Mouse (Mus musculus) forebrain, embryonic 10.5 days (tissue): ENCODE results near the gene Morn1. TPM values are rescaled to one million over a fixed set of nuclear protein-coding genes. Genes with fewer than 3 reads are reported as not detected.

Source experiments
- DNase-seq: peaks from one replicate; pipeline ENCODE4 v3.0.0-alpha.2; 2017; ENCODE audit warnings: low spot score; ENCODE audit errors: extremely low spot score
- H3K27ac ChIP-seq: fragments of 300-500 bp; sonication (generic); 2 replicates; pipeline ENCODE4 v1.5.1; 2016; ENCODE audit warnings: mild to moderate bottlenecking
- H3K27me3 ChIP-seq: fragments of 300-500 bp; sonication (generic); 2 replicates; pipeline ENCODE4 v1.6.1; 2016; ENCODE audit warnings: mild to moderate bottlenecking; ENCODE audit not compliant: poor library complexity, severe bottlenecking
- H3K36me3 ChIP-seq: fragments of 300-500 bp; sonication (generic); replicated peaks from 2 replicates; pipeline ENCODE4 v1.6.1; 2016; ENCODE audit warnings: mild to moderate bottlenecking, moderate library complexity
- H3K4me1 ChIP-seq: fragments of 300-500 bp; sonication (generic); 2 replicates; pipeline ENCODE4 v1.6.1; 2016
- H3K4me3 ChIP-seq: fragments of 300-500 bp; sonication (generic); 2 replicates; pipeline ENCODE4 v1.5.1; 2016; ENCODE audit warnings: mild to moderate bottlenecking, moderate library complexity
- H3K9me3 ChIP-seq: fragments of 300-500 bp; sonication (generic); 2 replicates; pipeline ENCODE4 v1.6.1; 2016; ENCODE audit warnings: mild to moderate bottlenecking, moderate library complexity
- WGBS: fragments of 180-500 bp; shearing (Covaris S2); methylation state at CpG from one replicate; pipeline ENCODE4 v1.1.7; 2016; 5-methylcytosine and 5-hydroxymethylcytosine counted together
- polyA plus RNA-seq: library from polyadenylated mRNA; unstranded; fragments of >200 nt; fragmentation: Nextera tagmentation; extraction: Ambion mirVana; gene quantifications from 2 replicates; pipeline ENCODE4 v1.2.1, GENCODE M21; 2016

Morn1 gene
- polyA plus RNA-seq, 1 experiment from 2014 or later, result 6.8 TPM

DNA sequence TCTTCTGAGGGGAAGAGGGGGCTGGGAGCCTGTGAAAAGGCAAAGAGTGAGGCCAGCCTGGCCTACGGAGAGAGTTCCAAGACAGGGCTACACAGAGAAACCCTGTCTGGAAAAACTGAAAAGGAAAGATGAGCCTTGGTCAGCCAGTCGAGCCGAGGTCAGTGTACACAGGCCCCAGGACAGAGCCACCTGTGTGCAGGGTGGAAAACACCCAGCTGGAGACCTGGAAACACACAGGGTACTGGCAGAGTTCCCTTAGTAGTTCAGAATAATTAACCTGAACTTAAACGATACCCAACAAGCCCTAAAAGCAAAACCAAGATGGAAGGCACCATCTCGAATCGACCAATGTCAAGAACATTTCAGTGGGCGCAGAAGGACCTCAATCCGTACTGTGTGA, 52.1 kb downstream of the Morn1 start:
- DNase-seq, result no peak
- H3K27ac ChIP-seq, result no peak overlapping the region
- 85% methylated on average over 8 of the region's 8 CpGs for WGBS

DNA sequence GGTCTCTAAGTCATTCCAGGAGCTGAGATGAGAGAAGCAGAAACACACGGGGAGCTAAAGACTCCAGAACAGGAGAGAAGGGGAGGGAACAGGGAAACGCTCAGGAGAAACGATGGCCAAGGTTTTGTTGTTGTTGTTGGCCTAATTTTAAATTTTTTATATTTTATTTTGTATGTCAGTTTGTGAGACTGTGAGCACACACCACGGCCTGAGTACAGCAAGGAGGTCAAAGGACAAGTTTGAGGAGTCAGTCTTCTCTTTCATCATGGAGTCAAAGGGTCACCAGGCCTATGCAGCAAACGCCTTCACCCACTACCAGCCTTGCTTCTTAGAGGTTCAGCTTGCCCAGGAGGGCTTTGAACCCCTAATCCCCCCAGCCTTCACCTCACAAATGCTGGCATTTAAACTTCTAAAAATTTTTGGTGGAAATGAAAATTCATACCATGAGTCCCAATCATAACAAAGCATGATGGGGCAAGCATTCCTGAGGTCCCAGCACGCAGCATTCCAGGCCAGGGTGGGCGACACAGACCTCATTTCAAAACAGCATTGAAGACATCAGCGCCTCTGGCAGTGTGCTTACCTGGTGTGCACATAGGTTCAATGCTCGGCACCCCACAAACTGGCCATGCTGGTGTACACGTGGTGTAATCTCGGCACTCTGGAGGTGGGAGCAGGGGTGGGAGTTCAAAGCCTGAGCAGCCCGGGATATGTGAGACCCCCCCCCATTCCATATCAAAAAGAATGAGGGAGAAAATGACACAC, 53.1 kb downstream of the Morn1 start:
- DNase-seq, result no peak
- H3K9me3 ChIP-seq, result no peaks in the 10 kb centered on the region
- H3K36me3 ChIP-seq, result no peaks in the 10 kb centered on the region
- H3K4me1 ChIP-seq, result peaks cover 60% of the 10 kb centered on the region
- no peak overlapping the region for H3K4me3 ChIP-seq
- 86% methylated on average over 12 of the region's 12 CpGs for WGBS
- H3K27me3 ChIP-seq, result no peaks in the 10 kb centered on the region
- H3K27ac ChIP-seq, result no peak overlapping the region

More for the DNA sequence above, 52.1 kb downstream of the Morn1 start:
- Histone ChIP-seq H3K36me3 (no peaks in the 10 kb centered on the region), H3K9me3 (no peaks in the 10 kb centered on the region), H3K27me3 (no peaks in the 10 kb centered on the region), H3K4me3 (no peak overlapping the region), H3K4me1 (peaks cover 60% of the 10 kb centered on the region)

GRCm38 (mm10) chr4:155140150-155140549, 53.8 kb downstream of the Morn1 start:
- WGBS, result 85% methylated on average over 2 of the region's 2 CpGs
- Histone ChIP-seq H3K27me3 (no peaks in the 10 kb centered on the region), H3K4me1 (peaks cover 60% of the 10 kb centered on the region), H3K36me3 (no peaks in the 10 kb centered on the region), H3K4me3 (no peak overlapping the region), H3K9me3 (no peaks in the 10 kb centered on the region), H3K27ac (no peak overlapping the region)
- DNase-seq, result no peak

GRCm38 (mm10) chr4:155140795-155141265, 54.5 kb downstream of the Morn1 start:
- no peaks in the 10 kb centered on the region for H3K9me3 ChIP-seq
- H3K27ac ChIP-seq, result no peak overlapping the region; the same call in 1 of the 2 replicates
- 74% methylated on average over 12 of the region's 12 CpGs for WGBS
- H3K4me3 ChIP-seq, result no peak overlapping the region
- no peaks in the 10 kb centered on the region for H3K36me3 ChIP-seq
- DNase-seq, result no peak
- no peaks in the 10 kb centered on the region for H3K27me3 ChIP-seq
- peaks cover 60% of the 10 kb centered on the region for H3K4me1 ChIP-seq

GRCm38 (mm10) chr4:155142836-155143235, 56.5 kb downstream of the Morn1 start:
- H3K4me1 ChIP-seq, result peaks cover 55% of the 10 kb centered on the region
- 90% methylated on average over 5 of the region's 5 CpGs for WGBS
- no peak overlapping the region for H3K27ac ChIP-seq

GRCm38 (mm10) chr4:155143411-155143810, 57.0 kb downstream of the Morn1 start:
- peaks cover 49% of the 10 kb centered on the region for H3K4me1 ChIP-seq
- H3K4me3 ChIP-seq, result no peak overlapping the region
- 63% methylated on average over 2 of the region's 2 CpGs for WGBS
- H3K27ac ChIP-seq, result peak overlapping the region; percentile 85
- DNase-seq, result no peak
- 0 out of 2 replicates have a peak, but pooled peaks cover under 1% of the 10 kb centered on the region for H3K27me3 ChIP-seq
- H3K9me3 ChIP-seq, result no peaks in the 10 kb centered on the region
- no peaks in the 10 kb centered on the region for H3K36me3 ChIP-seq

More at GRCm38 (mm10) chr4:155142836-155143235, 56.5 kb downstream of the Morn1 start:
- no peaks in the 10 kb centered on the region for H3K27me3 ChIP-seq
- no peaks in the 10 kb centered on the region for H3K9me3 ChIP-seq
- no peaks in the 10 kb centered on the region for H3K36me3 ChIP-seq
- DNase-seq, result no peak
- H3K4me3 ChIP-seq, result no peak overlapping the region

GRCm38 (mm10) chr4:155143871-155144502, 57.6 kb downstream of the Morn1 start:
- no peaks in the 10 kb centered on the region for H3K36me3 ChIP-seq
- peak overlapping the region; percentile 8; the same call in 1 of the 2 replicates for H3K4me3 ChIP-seq
- peak; percentile 59 for DNase-seq
- H3K27ac ChIP-seq, result peak overlapping the region; percentile 85
- peaks cover 49% of the 10 kb centered on the region for H3K4me1 ChIP-seq
- peaks cover 7% of the 10 kb centered on the region for H3K27me3 ChIP-seq
- H3K9me3 ChIP-seq, result no peaks in the 10 kb centered on the region
- WGBS, result 60% methylated on average over 12 of the region's 12 CpGs

DNA sequence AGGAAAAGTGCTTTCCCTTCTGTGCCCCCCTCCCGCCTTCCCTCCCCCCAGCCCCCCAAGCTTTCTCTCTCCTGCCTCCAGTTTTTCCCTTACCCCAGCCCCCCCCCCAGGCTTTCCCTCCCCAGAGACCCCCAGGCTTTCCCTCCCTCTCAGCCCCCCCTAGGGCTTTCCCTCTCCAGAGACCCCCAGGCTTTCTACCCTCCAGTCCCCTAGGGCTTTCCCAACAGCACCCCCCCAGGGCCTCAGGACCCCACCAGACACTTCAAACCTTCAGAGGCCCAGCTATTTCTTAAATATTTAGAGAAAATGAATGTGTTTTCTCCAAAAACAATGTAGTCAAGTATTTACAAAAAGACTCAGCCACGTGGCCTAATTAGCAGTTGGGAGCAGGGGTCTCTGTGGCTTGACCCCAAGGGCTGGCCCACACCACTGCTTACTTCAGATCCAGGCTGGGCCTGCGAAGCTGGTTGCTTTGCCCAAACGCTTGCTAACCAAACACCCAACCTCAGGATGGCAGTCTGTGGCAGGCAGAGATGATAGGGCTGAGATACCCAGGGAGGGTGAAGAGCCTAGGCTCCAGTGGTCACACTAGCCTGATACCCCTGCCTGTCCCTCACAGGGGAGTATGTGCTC, 58.3 kb downstream of the Morn1 start:
- Histone ChIP-seq H3K27me3 (peaks cover 13% of the 10 kb centered on the region), H3K27ac (peak overlapping the region; percentile 85), H3K4me1 (peaks cover 55% of the 10 kb centered on the region), H3K36me3 (no peaks in the 10 kb centered on the region), H3K4me3 (no peak overlapping the region), H3K9me3 (no peaks in the 10 kb centered on the region)
- 48% methylated on average over 4 of the region's 4 CpGs for WGBS
- no peak for DNase-seq

GRCm38 (mm10) chr4:155146107-155146823, 59.9 kb downstream of the Morn1 start:
- 82% methylated on average over 14 of the region's 14 CpGs for WGBS
- no peaks in the 10 kb centered on the region for H3K9me3 ChIP-seq
- no peak for DNase-seq
- no peaks in the 10 kb centered on the region for H3K36me3 ChIP-seq
- no peak overlapping the region for H3K4me3 ChIP-seq
- H3K27me3 ChIP-seq, result peaks cover 25% of the 10 kb centered on the region
- peaks cover 60% of the 10 kb centered on the region for H3K4me1 ChIP-seq
- H3K27ac ChIP-seq, result no peak overlapping the region

GRCm38 (mm10) chr4:155148453-155148852, 62.1 kb downstream of the Morn1 start:
- no peak for DNase-seq
- Histone ChIP-seq H3K27ac (no peak overlapping the region), H3K4me3 (no peak overlapping the region), H3K36me3 (peaks cover 14% of the 10 kb centered on the region), H3K4me1 (peaks cover 67% of the 10 kb centered on the region), H3K27me3 (peaks cover 37% of the 10 kb centered on the region), H3K9me3 (no peaks in the 10 kb centered on the region)
- 82% methylated on average over 4 of the region's 4 CpGs for WGBS

DNA sequence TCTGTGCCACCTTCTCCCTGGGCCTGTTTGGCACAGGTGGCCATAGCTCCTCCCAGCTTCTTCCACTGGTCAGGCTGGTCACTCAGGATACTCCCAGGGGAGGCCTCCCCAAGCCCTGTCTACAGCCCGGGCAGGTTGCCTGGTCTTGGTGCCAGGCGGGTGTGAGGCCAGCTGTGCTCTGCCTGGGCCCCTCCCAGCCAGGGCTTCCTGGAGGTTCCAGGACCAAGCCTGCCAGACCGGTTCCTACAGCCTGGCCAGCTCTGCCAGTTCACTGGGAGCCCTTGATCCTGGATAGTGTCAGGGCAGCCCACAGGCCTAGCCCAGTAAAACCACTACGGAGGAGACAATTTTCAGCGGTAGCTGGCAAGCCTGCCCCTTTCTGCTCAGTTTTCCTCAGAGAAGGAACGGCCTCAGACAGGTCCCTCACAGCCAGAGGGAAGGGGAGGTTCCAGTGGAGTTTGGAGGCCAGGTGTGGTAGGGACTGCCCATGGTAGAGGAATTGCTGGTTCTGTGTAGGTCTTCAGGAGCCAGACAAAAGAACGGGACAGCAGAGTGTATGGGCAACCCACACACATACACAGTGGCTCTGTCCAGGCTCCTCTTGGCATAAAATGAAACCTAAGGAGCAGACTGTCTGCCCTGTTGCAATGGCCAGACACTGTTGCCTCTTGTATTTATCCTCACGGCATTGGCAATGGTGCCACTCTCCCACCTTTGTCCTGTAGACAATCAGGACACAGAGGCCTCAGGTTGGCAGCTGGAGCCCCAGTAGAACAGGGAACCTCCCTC, 62.7 kb downstream of the Morn1 start:
- WGBS, result 76% methylated on average over 8 of the region's 8 CpGs
- DNase-seq, result no peak
- H3K9me3 ChIP-seq, result no peaks in the 10 kb centered on the region
- H3K27me3 ChIP-seq, result peaks cover 37% of the 10 kb centered on the region
- peaks cover 19% of the 10 kb centered on the region for H3K36me3 ChIP-seq
- H3K27ac ChIP-seq, result peak overlapping the region; percentile 44; the same call in 1 of the 2 replicates
- peaks cover 60% of the 10 kb centered on the region for H3K4me1 ChIP-seq
- no peak overlapping the region for H3K4me3 ChIP-seq

GRCm38 (mm10) chr4:155149941-155150275, 63.5 kb downstream of the Morn1 start:
- peaks cover 27% of the 10 kb centered on the region for H3K36me3 ChIP-seq
- H3K4me1 ChIP-seq, result peaks cover 55% of the 10 kb centered on the region
- 82% methylated on average over 6 of the region's 6 CpGs for WGBS
- H3K27me3 ChIP-seq, result peaks cover 37% of the 10 kb centered on the region
- DNase-seq, result no peak
- H3K9me3 ChIP-seq, result no peaks in the 10 kb centered on the region
- H3K4me3 ChIP-seq, result no peak overlapping the region
- H3K27ac ChIP-seq, result peak overlapping the region; percentile 84; the same call in 1 of the 2 replicates
